Mouse (Mus musculus) 3T3-L1 (cell line): Measurements from ENCODE around the gene Otog.
A peak's percentile ranks its signal among the peaks of the same experiment; 100 is the strongest.

ENCODE experiments used
- DNase-seq: peaks from one replicate; pipeline ENCODE4 v3.0.0-alpha.2; 2015; ENCODE audit warnings: low read depth, low spot score

The Otog gene

GRCm38 (mm10) chr7:46240696-46241095 is at the start of gene Otog:
TSS of gene Otog (plus strand) at chr7:46240987.
- DNase-seq = no peak

- DNase-seq = no peak
These were observed 45.4 kb upstream of the Otog start for GRCm38 (mm10) chr7:46195356-46195755.

- no peak for DNase-seq
These were observed 40.8 kb upstream of the Otog start for GRCm38 (mm10) chr7:46200021-46200420.

GRCm38 (mm10) chr7:46201649-46202048 is 39.1 kb upstream of the Otog start:
- no peak for DNase-seq

GRCm38 (mm10) chr7:46204046-46204471 is 36.7 kb upstream of the Otog start:
- DNase-seq = peak; percentile 48

GRCm38 (mm10) chr7:46204775-46205174 is 36.0 kb upstream of the Otog start:
- no peak for DNase-seq

GRCm38 (mm10) chr7:46208131-46208530 is 32.7 kb upstream of the Otog start:
- no peak for DNase-seq

- peak; percentile 60 for DNase-seq
These were observed 30.5 kb upstream of the Otog start for GRCm38 (mm10) chr7:46210276-46210675.

GRCm38 (mm10) chr7:46216481-46216880 is 24.3 kb upstream of the Otog start:
- DNase-seq = no peak

GRCm38 (mm10) chr7:46218415-46218814 is 22.4 kb upstream of the Otog start:
- DNase-seq = no peak

- DNase-seq = no peak
These were observed 20.1 kb upstream of the Otog start for GRCm38 (mm10) chr7:46220591-46221129.

GRCm38 (mm10) chr7:46226253-46226652 is 14.5 kb upstream of the Otog start:
- peak; percentile 49 for DNase-seq

GRCm38 (mm10) chr7:46226936-46227335 is 13.9 kb upstream of the Otog start:
- DNase-seq = no peak

- DNase-seq = no peak
These were observed 4.8 kb upstream of the Otog start for GRCm38 (mm10) chr7:46235948-46236347.

GRCm38 (mm10) chr7:46236363-46236762 is 4.4 kb upstream of the Otog start:
- no peak for DNase-seq

- DNase-seq = no peak
These were observed 3.6 kb upstream of the Otog start for GRCm38 (mm10) chr7:46237192-46237591.

- no peak for DNase-seq
These were observed 2.4 kb upstream of the Otog start, which contains the start of gene Ush1c for GRCm38 (mm10) chr7:46238346-46238745. TSS of gene Ush1c (minus strand) at chr7:46238503.

GRCm38 (mm10) chr7:46240091-46240490 is 696 bp upstream of the Otog start:
- no peak for DNase-seq

GRCm38 (mm10) chr7:46246876-46247275 is 6.1 kb downstream of the Otog start:
- DNase-seq = peak; percentile 55

- peak; percentile 26 for DNase-seq
These were observed 6.8 kb downstream of the Otog start for GRCm38 (mm10) chr7:46247606-46248005.

GRCm38 (mm10) chr7:46251841-46252240 is 11.1 kb downstream of the Otog start:
- DNase-seq = peak; percentile 18

GRCm38 (mm10) chr7:46276156-46276555 is 35.4 kb downstream of the Otog start:
- DNase-seq = no peak

- DNase-seq = peak; percentile 65
These were observed 39.2 kb downstream of the Otog start for GRCm38 (mm10) chr7:46279946-46280345.

- DNase-seq = no peak
These were observed 40.1 kb downstream of the Otog start for GRCm38 (mm10) chr7:46280896-46281295.
